Mouse (Mus musculus): ENCODE results near the gene Gm10037. TPM values are rescaled to one million over a fixed set of nuclear protein-coding genes. Genes with fewer than 3 reads are reported as not detected.

Gm10037 gene
- polyA plus RNA-seq, 1 experiment, result not detected

DNA sequence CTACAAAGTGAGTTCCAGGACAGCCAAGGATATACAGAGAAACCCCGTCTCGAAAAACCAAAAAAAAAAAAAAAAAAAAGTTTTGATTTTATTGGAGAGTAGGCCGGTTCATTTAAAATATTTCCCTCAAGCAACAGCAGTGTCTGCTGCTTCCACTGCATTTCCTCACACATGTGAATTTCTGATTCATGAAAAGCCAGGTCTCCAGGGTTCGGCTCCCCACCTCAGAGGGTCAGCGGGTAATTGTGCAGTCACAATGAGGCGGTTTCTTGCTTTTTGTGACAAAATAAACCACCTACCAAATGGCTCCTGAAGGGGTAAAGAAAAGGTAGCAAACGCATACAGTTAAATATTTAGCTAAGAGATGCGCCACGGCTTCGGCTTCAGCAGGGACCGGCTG, 32.1 kb downstream of the Gm10037 start, which contains the start of gene BC048507:
TSS of gene BC048507 (plus strand) at position 301 of the 400 bp plus-strand sequence.
- no peak for TF ChIP-seq GATA1 (IDR thresholded peaks at IDR 0.05; ENCODE audit: low read length)

GRCm38 (mm10) chr13:67864764-67865350, 34.0 kb downstream of the Gm10037 start:
- TF ChIP-seq GATA1 (IDR thresholded peaks at IDR 0.05; ENCODE audit: low read length), result no peak

- no peak for TF ChIP-seq GATA1 (IDR thresholded peaks at IDR 0.05; ENCODE audit: low read length)
Measured at GRCm38 (mm10) chr13:67867899-67868298, 37.0 kb downstream of the Gm10037 start.

DNA sequence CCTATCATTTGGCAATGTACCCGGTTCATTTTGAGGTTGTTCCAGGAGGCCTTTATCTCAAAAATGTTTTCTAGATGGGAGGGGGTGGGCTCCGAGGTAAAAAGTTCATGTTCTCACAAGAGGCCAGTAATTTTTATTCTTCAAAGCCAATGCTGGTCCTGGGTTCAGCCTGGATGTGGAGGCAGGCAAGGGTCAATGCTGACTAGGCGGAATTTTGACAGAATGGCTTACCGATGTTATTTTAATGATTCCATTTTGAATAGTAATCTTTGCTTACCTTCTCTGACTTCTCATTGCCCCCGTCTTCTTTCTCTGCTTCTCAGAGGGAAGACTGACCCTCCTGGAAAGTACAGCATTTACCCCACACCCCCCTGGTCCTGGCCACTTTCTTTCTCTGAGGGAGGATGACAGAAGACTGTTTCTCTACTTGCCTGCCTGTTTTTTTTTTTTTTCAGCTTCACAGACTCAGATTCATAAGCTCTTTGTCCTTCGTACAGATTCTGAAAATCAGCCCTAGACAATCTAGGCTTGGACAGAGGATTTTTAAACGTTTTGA, 45.9 kb downstream of the Gm10037 start:
- TF ChIP-seq GATA1 (IDR thresholded peaks at IDR 0.05; ENCODE audit: low read length), result no peak

DNA sequence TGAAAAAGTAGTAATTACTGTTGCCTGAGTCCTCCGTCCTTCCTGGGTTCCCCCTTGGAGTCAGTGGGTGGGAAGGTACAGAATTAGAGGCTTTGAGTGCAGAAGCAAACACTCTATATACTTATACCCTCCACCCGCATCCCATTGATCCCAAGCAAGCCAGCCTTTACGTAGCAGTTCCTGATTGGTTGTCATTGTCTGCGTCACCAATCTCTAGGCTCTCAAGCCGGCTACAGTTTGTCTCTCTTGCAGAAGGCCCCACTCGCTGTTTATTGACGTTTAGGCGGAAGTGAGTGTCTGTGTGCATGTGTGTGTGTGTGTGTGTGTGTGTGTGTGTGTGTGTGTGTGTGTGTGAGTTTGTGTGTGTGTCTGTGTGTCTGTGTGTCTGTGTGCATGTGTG, 53.1 kb downstream of the Gm10037 start:
- no peak for TF ChIP-seq GATA1 (IDR thresholded peaks at IDR 0.05; ENCODE audit: low read length)

Other genes starting within 250 kb of the Gm10037 start
- gene Zfp729b, start 221.4 kb upstream of the Gm10037 start, polyA plus RNA-seq (2012), result 0.23 and 0.42 TPM in 2 replicates
- 0.02 TPM in 1 of 2 replicates, not detected in the other for gene Gm49345, start 193.3 kb upstream of the Gm10037 start, polyA plus RNA-seq (2012)
- 0.14 and 0.17 TPM in 2 replicates for gene Zfp729a, start 193.3 kb upstream of the Gm10037 start, polyA plus RNA-seq (2012)
- 0.12 and 0.31 TPM in 2 replicates for gene Zfp738, start 144.0 kb upstream of the Gm10037 start, polyA plus RNA-seq (2012)
- 0.61 and 0.95 TPM in 2 replicates for gene Zfp65, start 101.9 kb upstream of the Gm10037 start, polyA plus RNA-seq (2012)
- 0.14 and 0.16 TPM in 2 replicates for gene Zfp85, start 75.9 kb upstream of the Gm10037 start, polyA plus RNA-seq (2012)
- gene Zfp493, start 51.4 kb upstream of the Gm10037 start, polyA plus RNA-seq (2012), result 0.03 and 0.18 TPM in 2 replicates
- gene Zfp273, start 17.4 kb upstream of the Gm10037 start, polyA plus RNA-seq (2012), result 0.03 and 0.11 TPM in 2 replicates
- gene BC048507, start 32.2 kb downstream of the Gm10037 start, polyA plus RNA-seq (2012), result not detected in 2 replicates

Measured in G1E-ER4 (cell line).